Comparison of ENCODE assay signal across 27 mouse cellular contexts in genomic region chr2:41417290-41417689, GRCm38 (mm10).
"Had no signal": no experiment of that assay in that cellular context is flagged by ENCODE, and none has a peak within 500 bp of the region (broad histone marks: within the 10 kb centered on the region; RNA-seq: fewer than 3 reads in every experiment).

No protein-coding gene starts in this region.

- H3K27me3 ChIP-seq: heart, embryonic 13.5 days; heart, embryonic 15.5 days; hindbrain, embryonic 12.5 days; hindbrain, embryonic 15.5 days; kidney, embryonic 15.5 days; limb, embryonic 13.5 days; limb, embryonic 15.5 days; liver, embryonic 12.5 days had no signal

- H3K4me3 ChIP-seq: heart, adult 2 months; heart, embryonic 10.5 days; heart, embryonic 13.5 days; heart, embryonic 15.5 days; hindbrain, embryonic 12.5 days; hindbrain, embryonic 15.5 days; kidney, embryonic 15.5 days; limb, embryonic 13.5 days; limb, embryonic 15.5 days; liver, embryonic 12.5 days had no signal

- H3K9me3 ChIP-seq: heart, embryonic 10.5 days; heart, embryonic 13.5 days; heart, embryonic 15.5 days; hindbrain, embryonic 12.5 days; hindbrain, embryonic 15.5 days; kidney, embryonic 15.5 days; limb, embryonic 13.5 days; limb, embryonic 15.5 days; liver, embryonic 12.5 days had no signal

- ATAC-seq: hindbrain, postnatal 0 days; intestine, embryonic 16.5 days; liver, embryonic 12.5 days had no signal

- DNase-seq: gastrocnemius, postnatal 14 days; gastrocnemius, postnatal 36 days; heart, adult 11 months; heart, adult 2 months; heart, postnatal 14 days; heart, postnatal 36 days; kidney, adult 11 months; kidney, adult 2 months; kidney, adult 9 months; kidney, postnatal 14 days; kidney, postnatal 36 days; layer of hippocampus, adult 9-11 months; layer of hippocampus, postnatal 36 days; left cerebral cortex, postnatal 4 days had no signal

- H3K4me1 ChIP-seq: heart, embryonic 10.5 days; heart, embryonic 13.5 days; heart, embryonic 15.5 days; hindbrain, embryonic 12.5 days; hindbrain, embryonic 15.5 days; kidney, embryonic 15.5 days; limb, embryonic 13.5 days; limb, embryonic 15.5 days; liver, embryonic 12.5 days had no signal

- H3K27ac ChIP-seq: heart, adult 2 months; heart, embryonic 10.5 days; heart, embryonic 13.5 days; heart, embryonic 15.5 days; hindbrain, embryonic 12.5 days; hindbrain, embryonic 15.5 days; hindbrain, postnatal 0 days; kidney, embryonic 15.5 days; kidney, postnatal 0 days; limb, embryonic 13.5 days; limb, embryonic 15.5 days; liver, embryonic 12.5 days; liver, embryonic 14.5 days had no signal

- H3K36me3 ChIP-seq: heart, embryonic 10.5 days; heart, embryonic 13.5 days; heart, embryonic 15.5 days; hindbrain, embryonic 12.5 days; hindbrain, embryonic 15.5 days; kidney, embryonic 15.5 days; limb, embryonic 13.5 days; limb, embryonic 15.5 days; liver, embryonic 12.5 days had no signal

- H3K9ac ChIP-seq: heart, embryonic 13.5 days; heart, embryonic 15.5 days; hindbrain, embryonic 12.5 days; hindbrain, embryonic 15.5 days; kidney, embryonic 15.5 days; limb, embryonic 13.5 days; limb, embryonic 15.5 days; liver, embryonic 12.5 days; liver, embryonic 14.5 days had no signal

- H3K4me2 ChIP-seq: heart, embryonic 13.5 days; heart, embryonic 15.5 days; hindbrain, embryonic 12.5 days; hindbrain, embryonic 15.5 days; kidney, embryonic 15.5 days; limb, embryonic 13.5 days; limb, embryonic 15.5 days; liver, embryonic 12.5 days had no signal
